ENCODE assay signal across 9 mouse cellular contexts in the genomic region with DNA sequence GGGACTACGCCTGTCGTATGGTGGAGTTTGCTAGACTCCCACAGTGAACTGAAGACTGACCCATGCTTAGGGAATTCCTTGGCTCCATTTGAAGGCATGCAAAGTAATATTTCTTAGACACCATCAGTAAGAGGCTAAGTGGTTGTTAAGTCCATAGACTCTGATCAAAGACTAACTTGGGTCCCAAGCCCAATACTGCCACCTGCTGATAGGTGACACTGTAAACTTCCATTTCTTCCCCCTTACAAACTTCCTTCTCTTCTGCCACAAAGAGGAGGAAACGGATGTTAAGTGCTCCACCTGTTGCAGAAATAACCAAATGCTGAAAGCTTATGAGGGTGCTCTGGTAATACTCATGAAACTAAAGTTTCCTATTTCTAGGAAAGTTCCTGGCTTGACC.
DNase-seq lines count a peak whose midpoint lies in the region; ATAC-seq and TF ChIP-seq lines count a peak whose summit lies in the region.
"Had no signal": no experiment of that assay in that cellular context is flagged by ENCODE, and none has a peak within 500 bp of the region (broad histone marks: within the 10 kb centered on the region; RNA-seq: fewer than 3 reads in every experiment).

No protein-coding gene starts in this region.

- no peaks in the 10 kb centered on the region for H3K4me1 ChIP-seq in neural tube, embryonic 11.5 days (ENCODE audit: control insufficient read depth, insufficient read depth, low read length)
- no peaks in the 10 kb centered on the region for H3K4me1 ChIP-seq in neural tube, embryonic 15.5 days
- no peaks in the 10 kb centered on the region for H3K4me1 ChIP-seq in cortical plate, adult 2 months (ENCODE audit: control insufficient read depth, insufficient read depth, low read length)
- H3K4me1 ChIP-seq in intestine, embryonic 16.5 days (ENCODE audit: control insufficient read depth, insufficient read depth, low read length) = no peaks in the 10 kb centered on the region

- no peak overlapping the region for H3K27ac ChIP-seq in neural tube, embryonic 11.5 days (ENCODE audit: low read depth, low read length)
- no peak overlapping the region for H3K27ac ChIP-seq in neural tube, embryonic 15.5 days (replicated peaks)
- H3K27ac ChIP-seq in cortical plate, adult 2 months (ENCODE audit: insufficient read depth, low read length) = no peak overlapping the region
- H3K27ac ChIP-seq in intestine, embryonic 16.5 days (ENCODE audit: low read length) = no peak overlapping the region

- no peak overlapping the region for H3K9ac ChIP-seq in neural tube, embryonic 11.5 days (ENCODE audit: low read length)
- no peak overlapping the region for H3K9ac ChIP-seq in neural tube, embryonic 15.5 days (replicated peaks)
- H3K9ac ChIP-seq in intestine, embryonic 16.5 days (ENCODE audit: low read depth, low read length) = no peak overlapping the region

- H3K36me3 ChIP-seq in neural tube, embryonic 11.5 days (ENCODE audit: control insufficient read depth, insufficient read depth, low read length) = no peaks in the 10 kb centered on the region
- H3K36me3 ChIP-seq in neural tube, embryonic 15.5 days = no peaks in the 10 kb centered on the region
- no peaks in the 10 kb centered on the region for H3K36me3 ChIP-seq in splenic B cell, adult 2 months (ENCODE audit: control insufficient read depth, insufficient read depth, low read length, poor library complexity, severe bottlenecking)
- H3K36me3 ChIP-seq in intestine, embryonic 16.5 days (ENCODE audit: control insufficient read depth, insufficient read depth, low read length) = no peaks in the 10 kb centered on the region

- ATAC-seq in neural tube, embryonic 11.5 days (ENCODE audit: insufficient read depth, low FRiP score, low TSS enrichment) = no peak
- ATAC-seq in neural tube, embryonic 15.5 days (ENCODE audit: low FRiP score) = no peak
- no peak for ATAC-seq in intestine, embryonic 16.5 days

- DNase-seq in gastrocnemius, adult 18-20 months (ENCODE audit: low spot score) = peak; percentile 43
- no peak for DNase-seq in gastrocnemius, postnatal 4 days (ENCODE audit: low spot score in 2 of 2)
- DNase-seq in neural tube, embryonic 11.5 days (ENCODE audit: low spot score) = peak; percentile 24
- peak; percentile 69 for DNase-seq in splenic B cell, adult 2 months (ENCODE audit: low read depth, low spot score)
- no peak for DNase-seq in layer of hippocampus, adult 9-10 months (ENCODE audit: low spot score)
- DNase-seq: right cerebral cortex, postnatal 25 days had no signal

- no peak for TF ChIP-seq POLR2A in cortical plate, adult 2 months (IDR thresholded peaks at IDR 0.05; ENCODE audit: extremely low read depth, insufficient read depth, low read length)

- peak; percentile 33; the same call in 1 of the 2 replicates for TF ChIP-seq CTCF in cortical plate, adult 2 months (IDR thresholded peaks at IDR 0.05; ENCODE audit: extremely low read depth, insufficient read depth, low read length)

- no peak overlapping the region for H3K4me2 ChIP-seq in neural tube, embryonic 11.5 days (ENCODE audit: low read depth)
- H3K4me2 ChIP-seq in neural tube, embryonic 15.5 days = no peak overlapping the region
- no peak overlapping the region for H3K4me2 ChIP-seq in intestine, embryonic 16.5 days (ENCODE audit: low read depth, low read length)

- WGBS in neural tube, embryonic 11.5 days = 73% methylated on average over 3 of the region's 3 CpGs
- 89% methylated on average over 3 of the region's 3 CpGs for WGBS in neural tube, embryonic 15.5 days
- 74% methylated on average over 3 of the region's 3 CpGs for WGBS in intestine, embryonic 16.5 days

- no peaks in the 10 kb centered on the region for H3K27me3 ChIP-seq in neural tube, embryonic 11.5 days (ENCODE audit: control insufficient read depth, insufficient read depth, low read length)
- H3K27me3 ChIP-seq in neural tube, embryonic 15.5 days (replicated peaks) = no peaks in the 10 kb centered on the region
- H3K27me3 ChIP-seq in splenic B cell, adult 2 months (ENCODE audit: control insufficient read depth, insufficient read depth, low read length, poor library complexity, severe bottlenecking) = no peaks in the 10 kb centered on the region
- H3K27me3 ChIP-seq in intestine, embryonic 16.5 days (replicated peaks; ENCODE audit: control insufficient read depth, insufficient read depth, low read length) = no peaks in the 10 kb centered on the region

- no peak overlapping the region for H3K4me3 ChIP-seq in neural tube, embryonic 11.5 days (ENCODE audit: low read depth, low read length)
- H3K4me3 ChIP-seq in neural tube, embryonic 15.5 days (replicated peaks) = no peak overlapping the region
- no peak overlapping the region for H3K4me3 ChIP-seq in cortical plate, adult 2 months (ENCODE audit: insufficient read depth, low read length)
- no peak overlapping the region for H3K4me3 ChIP-seq in intestine, embryonic 16.5 days (ENCODE audit: low read length)

- no peaks in the 10 kb centered on the region for H3K9me3 ChIP-seq in neural tube, embryonic 11.5 days (ENCODE audit: control insufficient read depth, low read length)
- no peaks in the 10 kb centered on the region for H3K9me3 ChIP-seq in neural tube, embryonic 15.5 days (replicated peaks)
- no peaks in the 10 kb centered on the region for H3K9me3 ChIP-seq in intestine, embryonic 16.5 days (ENCODE audit: control insufficient read depth, low read length)

Comparison
In these comparisons a context has a peak if more than half of its experiments do, and no peak if none do; other contexts are left out.
1. DNase-seq: peak in gastrocnemius, adult 18-20 months (single experiment), neural tube, embryonic 11.5 days (single experiment) and splenic B cell, adult 2 months (single experiment); none in gastrocnemius, postnatal 4 days (0 of 2) and layer of hippocampus, adult 9-10 months (single experiment).